Mouse (Mus musculus): Measurements from ENCODE around the gene Chst12. TPM values are rescaled to one million over a fixed set of nuclear protein-coding genes. Genes with fewer than 3 reads are reported as not detected.

Gene Chst12
- 6.8 TPM for polyA plus RNA-seq (2015; fragmentation: Illumina TruSeq; extraction: RNeasy Lipid Tissue Mini Kit (QIAGEN cat#74804); ENCODE audit: insufficient read depth, low read depth, low replicate concordance)

GRCm38 (mm10) chr5:140505208-140505780, at the start of gene Chst12:
Gene Chst12 (plus strand): TSS chr5:140505550.

DNA sequence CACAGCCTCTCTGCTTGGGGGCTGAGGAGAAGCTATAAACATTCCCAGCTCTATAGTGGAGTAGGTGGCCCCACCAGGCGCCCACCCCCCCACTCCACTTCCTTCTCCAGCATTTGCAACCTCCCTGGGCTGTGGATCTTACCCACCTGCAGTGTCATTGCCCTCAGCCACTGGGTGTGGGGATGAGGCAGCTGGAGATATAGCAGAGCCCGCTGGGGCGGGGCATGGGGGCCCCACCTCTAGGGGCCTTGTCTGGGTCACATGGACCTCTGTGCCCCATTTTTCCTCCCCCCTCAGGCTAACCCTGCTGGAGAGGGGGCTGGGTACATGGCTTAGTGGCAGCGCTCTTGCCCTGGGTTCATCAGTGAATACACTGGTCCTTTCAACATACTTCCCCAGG, 59.5 kb downstream of the Chst12 start, which contains the start of gene Grifin:
Gene Grifin (minus strand): TSS at position 176 of the 400 bp plus-strand sequence.

Other genes starting within 250 kb of the Chst12 start
- gene Mad1l1, start 184.0 kb upstream of the Chst12 start, polyA plus RNA-seq (2015; fragmentation: Illumina TruSeq; extraction: RNeasy Lipid Tissue Mini Kit (QIAGEN cat#74804); ENCODE audit: insufficient read depth, low read depth, low replicate concordance): 2.8 TPM
- 2.8 TPM for gene Nudt1, start 183.9 kb upstream of the Chst12 start, polyA plus RNA-seq (2015; fragmentation: Illumina TruSeq; extraction: RNeasy Lipid Tissue Mini Kit (QIAGEN cat#74804); ENCODE audit: insufficient read depth, low read depth, low replicate concordance)
- gene Mrm2, start 173.7 kb upstream of the Chst12 start, polyA plus RNA-seq (2015; fragmentation: Illumina TruSeq; extraction: RNeasy Lipid Tissue Mini Kit (QIAGEN cat#74804); ENCODE audit: insufficient read depth, low read depth, low replicate concordance): 1.6 TPM
- gene Snx8, start 116.3 kb upstream of the Chst12 start, polyA plus RNA-seq (2015; fragmentation: Illumina TruSeq; extraction: RNeasy Lipid Tissue Mini Kit (QIAGEN cat#74804); ENCODE audit: insufficient read depth, low read depth, low replicate concordance): 6.2 TPM
- 41.8 TPM for gene Eif3b, start 86.2 kb upstream of the Chst12 start, polyA plus RNA-seq (2015; fragmentation: Illumina TruSeq; extraction: RNeasy Lipid Tissue Mini Kit (QIAGEN cat#74804); ENCODE audit: insufficient read depth, low read depth, low replicate concordance)
- not detected for gene Gm4869, start 59.9 kb upstream of the Chst12 start, polyA plus RNA-seq (2015; fragmentation: Illumina TruSeq; extraction: RNeasy Lipid Tissue Mini Kit (QIAGEN cat#74804); ENCODE audit: insufficient read depth, low read depth, low replicate concordance)
- gene Grifin, start 59.5 kb downstream of the Chst12 start, polyA plus RNA-seq (2015; fragmentation: Illumina TruSeq; extraction: RNeasy Lipid Tissue Mini Kit (QIAGEN cat#74804); ENCODE audit: insufficient read depth, low read depth, low replicate concordance): not detected
- gene Lfng, start 101.8 kb downstream of the Chst12 start, polyA plus RNA-seq (2015; fragmentation: Illumina TruSeq; extraction: RNeasy Lipid Tissue Mini Kit (QIAGEN cat#74804); ENCODE audit: insufficient read depth, low read depth, low replicate concordance): 14.2 TPM
- 3.7 TPM for gene Ttyh3, start 143.5 kb downstream of the Chst12 start, polyA plus RNA-seq (2015; fragmentation: Illumina TruSeq; extraction: RNeasy Lipid Tissue Mini Kit (QIAGEN cat#74804); ENCODE audit: insufficient read depth, low read depth, low replicate concordance)
- gene Iqce, start 196.8 kb downstream of the Chst12 start, polyA plus RNA-seq (2015; fragmentation: Illumina TruSeq; extraction: RNeasy Lipid Tissue Mini Kit (QIAGEN cat#74804); ENCODE audit: insufficient read depth, low read depth, low replicate concordance): 8.0 TPM
- 3.8 TPM for gene Brat1, start 199.5 kb downstream of the Chst12 start, polyA plus RNA-seq (2015; fragmentation: Illumina TruSeq; extraction: RNeasy Lipid Tissue Mini Kit (QIAGEN cat#74804); ENCODE audit: insufficient read depth, low read depth, low replicate concordance)
- 0.54 TPM for gene Amz1, start 218.6 kb downstream of the Chst12 start, polyA plus RNA-seq (2015; fragmentation: Illumina TruSeq; extraction: RNeasy Lipid Tissue Mini Kit (QIAGEN cat#74804); ENCODE audit: insufficient read depth, low read depth, low replicate concordance)